Mouse (Mus musculus): ENCODE measurements around the gene Wbp2. TPM values are rescaled to one million over a fixed set of nuclear protein-coding genes. Genes with fewer than 3 reads are reported as not detected.
"Not testable (repeated sequence)": the region's sequence is repeated elsewhere in the genome, so short reads cannot be mapped to it uniquely, and the experiment has no call there.

Gene Wbp2
- polyA plus RNA-seq, 1 experiment: 339 TPM

DNA sequence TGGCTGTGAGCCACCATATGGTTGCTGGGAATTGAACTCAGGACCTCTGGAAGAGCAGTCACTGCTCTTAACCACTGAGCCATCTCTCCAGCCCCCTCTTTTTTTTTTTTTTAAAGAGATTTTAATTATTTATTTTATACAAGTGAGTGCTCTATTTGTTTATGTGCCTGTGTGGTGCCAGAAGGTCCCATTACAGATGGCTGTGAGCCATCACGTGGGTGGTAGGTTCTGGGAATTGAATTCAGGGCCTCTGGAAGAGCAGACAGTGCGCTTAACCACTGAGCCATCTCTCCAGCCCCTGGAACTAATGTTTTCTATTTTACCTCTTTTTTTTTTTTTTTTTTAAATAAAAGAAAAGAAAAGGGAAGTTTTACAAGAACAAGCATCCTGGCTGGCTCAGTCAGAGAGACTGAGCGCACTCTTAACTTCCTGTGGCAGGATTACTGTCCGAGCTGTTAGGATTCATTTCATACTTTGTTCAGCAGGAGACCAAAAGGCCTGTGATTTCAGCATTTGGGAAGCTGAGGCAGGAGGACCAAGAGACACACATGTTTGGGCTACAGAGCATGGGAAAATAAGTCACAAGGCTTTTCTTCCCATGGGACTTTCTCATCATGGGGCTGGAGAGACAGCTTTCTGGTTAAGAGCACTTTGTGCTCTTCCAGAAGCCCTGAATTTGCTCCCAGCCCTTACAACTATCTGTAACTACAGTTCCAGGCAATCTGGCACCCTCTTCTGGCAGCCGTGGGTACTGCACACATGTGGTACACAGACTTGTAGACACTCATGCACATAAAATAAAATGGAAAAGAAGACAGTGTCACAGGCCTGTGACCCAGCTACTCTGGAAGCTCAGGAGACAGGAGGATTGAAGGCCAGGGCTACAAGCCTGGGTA, 9.7 kb upstream of the Wbp2 start:
- no peak for TF ChIP-seq POLR2A (IDR thresholded peaks at IDR 0.05; ENCODE audit: insufficient read depth, low read depth, low read length)
- no peak for TF ChIP-seq CTCF (IDR thresholded peaks at IDR 0.05; ENCODE audit: insufficient read depth, low read depth, low read length)
- Histone ChIP-seq H3K4me3 (ENCODE audit: insufficient read depth, low read depth, low read length) (no peak overlapping the region), H3K4me1 (ENCODE audit: control insufficient read depth, insufficient read depth, low read length) (no peaks in the 10 kb centered on the region; the same call in 1 of the 2 replicates), H3K27ac (ENCODE audit: insufficient read depth, low read depth, low read length) (no peak overlapping the region)
- 94% methylated on average over 5 of the region's 5 CpGs for WGBS

- H3K27ac ChIP-seq (ENCODE audit: insufficient read depth, low read depth, low read length): no peak overlapping the region
- H3K4me3 ChIP-seq (ENCODE audit: insufficient read depth, low read depth, low read length): no peak overlapping the region
- TF ChIP-seq CTCF (IDR thresholded peaks at IDR 0.05; ENCODE audit: insufficient read depth, low read depth, low read length): no peak
- no peak for TF ChIP-seq POLR2A (IDR thresholded peaks at IDR 0.05; ENCODE audit: insufficient read depth, low read depth, low read length)
- H3K4me1 ChIP-seq (ENCODE audit: control insufficient read depth, insufficient read depth, low read length): no peaks in the 10 kb centered on the region; the same call in 1 of the 2 replicates
- WGBS: 68% methylated on average over 3 of the region's 3 CpGs
These were observed 8.8 kb upstream of the Wbp2 start for GRCm38 (mm10) chr11:116095573-116095972.

DNA sequence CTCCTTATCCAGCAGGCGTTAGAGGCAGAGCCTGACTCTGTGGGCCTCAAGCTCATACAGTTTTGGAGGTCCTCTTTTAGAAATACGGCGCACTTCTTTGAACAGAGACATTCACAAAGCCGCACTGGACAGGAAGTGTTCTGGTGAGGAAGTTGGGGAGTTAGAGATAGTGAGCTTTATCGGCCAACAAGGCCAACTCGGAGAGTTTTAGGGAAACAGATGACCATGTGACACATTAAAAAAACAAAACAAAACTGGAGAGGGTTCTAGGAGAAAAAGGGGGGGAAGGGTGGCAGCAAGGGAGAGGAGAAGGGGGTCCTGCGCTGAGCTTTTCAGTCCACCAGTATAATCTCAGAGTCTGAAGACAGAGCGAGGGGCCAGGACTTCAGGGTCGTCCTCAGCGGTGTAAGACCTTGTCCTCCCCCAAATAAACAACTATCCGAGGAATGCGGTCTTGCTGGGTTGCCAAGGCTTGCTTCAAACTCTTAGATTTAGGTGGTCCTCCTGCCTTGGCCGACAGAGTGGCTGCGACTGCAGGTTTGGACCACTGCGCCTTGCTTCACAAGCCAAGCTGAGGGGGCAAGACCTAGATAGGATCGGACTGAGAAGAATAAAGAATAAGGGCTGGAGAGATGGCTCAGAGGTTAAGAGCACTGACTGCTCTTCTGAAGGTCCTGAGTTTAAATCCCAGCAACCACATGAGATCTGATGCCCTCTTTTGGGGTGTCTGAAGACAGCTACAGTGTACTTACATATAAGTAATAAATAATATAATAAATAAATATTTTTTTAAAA, 7.2 kb upstream of the Wbp2 start:
- Histone ChIP-seq H3K27ac (ENCODE audit: insufficient read depth, low read depth, low read length) (no peak overlapping the region), H3K4me1 (ENCODE audit: control insufficient read depth, insufficient read depth, low read length) (no peaks in the 10 kb centered on the region), H3K4me3 (ENCODE audit: insufficient read depth, low read depth, low read length) (no peak overlapping the region)
- TF ChIP-seq CTCF (IDR thresholded peaks at IDR 0.05; ENCODE audit: insufficient read depth, low read depth, low read length) (no peak), POLR2A (IDR thresholded peaks at IDR 0.05; ENCODE audit: insufficient read depth, low read depth, low read length) (no peak)
- WGBS: 71% methylated on average over 16 of the region's 16 CpGs

DNA sequence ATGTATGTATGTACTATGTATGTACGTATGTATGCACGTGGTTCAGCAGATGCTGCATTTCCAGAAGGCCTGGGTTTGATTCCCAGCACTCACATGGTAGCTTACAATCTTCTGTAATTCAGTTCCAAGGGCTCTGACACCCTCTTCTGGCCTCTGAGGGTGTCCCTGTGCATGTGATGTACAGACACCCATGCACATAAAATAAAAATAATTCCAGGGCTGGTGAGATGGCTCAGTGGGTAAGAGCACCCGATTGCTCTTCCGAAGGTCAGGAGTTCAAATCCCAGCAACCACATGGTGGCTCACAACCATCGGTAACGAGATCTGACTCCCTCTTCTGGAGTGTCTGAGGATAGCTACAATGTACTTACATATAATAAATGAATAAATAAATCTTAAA, 6.2 kb upstream of the Wbp2 start:
- H3K27ac ChIP-seq (ENCODE audit: insufficient read depth, low read depth, low read length); H3K4me3 ChIP-seq (ENCODE audit: insufficient read depth, low read depth, low read length); H3K4me1 ChIP-seq (ENCODE audit: control insufficient read depth, insufficient read depth, low read length): not testable (repeated sequence)
- 93% methylated on average over 6 of the region's 6 CpGs for WGBS

GRCm38 (mm10) chr11:116091591-116091990, 4.8 kb upstream of the Wbp2 start:
- WGBS: 88% methylated on average over 6 of the region's 6 CpGs
- no peak overlapping the region for H3K4me3 ChIP-seq (ENCODE audit: insufficient read depth, low read depth, low read length)
- H3K4me1 ChIP-seq (ENCODE audit: control insufficient read depth, insufficient read depth, low read length): no peaks in the 10 kb centered on the region
- no peak overlapping the region for H3K27ac ChIP-seq (ENCODE audit: insufficient read depth, low read depth, low read length)
- TF ChIP-seq CTCF (IDR thresholded peaks at IDR 0.05; ENCODE audit: insufficient read depth, low read depth, low read length): no peak

DNA sequence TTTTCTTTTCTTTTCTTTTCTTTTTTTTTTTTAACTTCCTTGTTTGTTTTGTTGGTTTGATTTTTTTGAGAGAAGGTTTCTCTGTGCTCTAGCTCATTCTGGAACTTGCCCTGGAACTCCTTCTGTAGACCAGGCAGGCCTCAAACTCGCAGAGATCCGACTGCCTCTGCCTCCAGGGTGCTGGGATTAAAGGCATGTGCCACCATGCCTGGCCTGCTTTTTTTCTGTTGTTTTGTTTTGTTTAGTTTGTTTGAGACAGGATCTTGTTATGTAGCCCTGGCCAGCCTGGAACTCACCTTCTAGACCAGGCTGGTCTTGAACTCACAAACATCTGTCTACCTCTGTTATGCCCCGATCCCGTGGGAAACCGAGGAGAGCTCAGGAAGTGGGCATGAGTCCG, 2.8 kb upstream of the Wbp2 start:
- no peak for TF ChIP-seq CTCF (IDR thresholded peaks at IDR 0.05; ENCODE audit: insufficient read depth, low read depth, low read length)
- TF ChIP-seq POLR2A (IDR thresholded peaks at IDR 0.05; ENCODE audit: insufficient read depth, low read depth, low read length): no peak
- H3K4me3 ChIP-seq (ENCODE audit: insufficient read depth, low read depth, low read length): no peak overlapping the region
- WGBS: 88% methylated on average over 6 of the region's 6 CpGs

DNA sequence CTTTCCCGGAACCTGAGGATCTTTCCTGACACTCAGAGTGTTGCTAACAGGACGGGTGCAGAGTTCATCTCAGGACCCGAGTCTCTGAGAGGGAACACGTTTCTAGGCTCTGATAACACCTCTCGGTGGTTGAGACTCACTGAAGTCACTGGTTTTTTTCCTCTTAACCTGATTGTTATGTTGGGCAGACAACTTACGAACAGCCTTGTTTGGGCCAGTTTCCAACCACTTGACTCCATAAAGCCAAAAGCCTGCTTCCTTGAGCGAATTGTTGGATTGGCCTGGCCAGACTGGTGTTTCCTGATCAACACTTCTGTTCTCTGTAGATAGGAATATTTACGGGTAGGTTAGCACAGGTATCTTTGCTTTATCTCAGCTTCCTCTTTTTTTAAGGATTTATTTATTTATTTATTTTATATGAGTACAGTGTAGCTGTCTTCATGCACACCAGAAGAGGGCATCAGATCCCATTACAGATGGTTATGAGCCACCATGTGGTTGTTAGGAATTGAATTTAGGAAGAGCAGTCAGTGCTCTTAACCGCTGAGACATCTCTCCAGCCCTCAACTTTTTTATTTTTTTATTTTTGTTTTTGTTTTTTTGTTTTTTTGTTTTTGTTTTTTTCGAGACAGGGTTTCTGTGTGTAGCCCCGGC, 2.1 kb upstream of the Wbp2 start:
- no peak overlapping the region for H3K27ac ChIP-seq (ENCODE audit: insufficient read depth, low read depth, low read length)
- peaks cover 3% of the 10 kb centered on the region for H3K4me1 ChIP-seq (ENCODE audit: control insufficient read depth, insufficient read depth, low read length)
- 82% methylated on average over 11 of the region's 11 CpGs for WGBS
- TF ChIP-seq POLR2A (IDR thresholded peaks at IDR 0.05; ENCODE audit: insufficient read depth, low read depth, low read length): no peak
- no peak for TF ChIP-seq CTCF (IDR thresholded peaks at IDR 0.05; ENCODE audit: insufficient read depth, low read depth, low read length)
- no peak overlapping the region for H3K4me3 ChIP-seq (ENCODE audit: insufficient read depth, low read depth, low read length)

More for the DNA sequence above, 2.8 kb upstream of the Wbp2 start:
- Histone ChIP-seq H3K27ac (ENCODE audit: insufficient read depth, low read depth, low read length) (no peak overlapping the region), H3K4me1 (ENCODE audit: control insufficient read depth, insufficient read depth, low read length) (peaks cover 3% of the 10 kb centered on the region)

- Histone ChIP-seq H3K4me1 (ENCODE audit: control insufficient read depth, insufficient read depth, low read length) (peaks cover 3% of the 10 kb centered on the region), H3K27ac (ENCODE audit: insufficient read depth, low read depth, low read length) (no peak overlapping the region), H3K4me3 (ENCODE audit: insufficient read depth, low read depth, low read length) (no peak overlapping the region)
- TF ChIP-seq POLR2A (IDR thresholded peaks at IDR 0.05; ENCODE audit: insufficient read depth, low read depth, low read length) (no peak), CTCF (IDR thresholded peaks at IDR 0.05; ENCODE audit: insufficient read depth, low read depth, low read length) (no peak)
- WGBS: 77% methylated on average over 8 of the region's 8 CpGs
These were observed 1.4 kb upstream of the Wbp2 start for GRCm38 (mm10) chr11:116088188-116088587.

Measured in olfactory bulb, adult 2 months (tissue).